Mouse (Mus musculus): ENCODE data around the gene Prkacb. TPM values are rescaled to one million over a fixed set of nuclear protein-coding genes. Genes with fewer than 3 reads are reported as not detected.

The Prkacb gene
- total RNA-seq (2021), result 10 to 100 TPM; 60.2 to 64.4 TPM
- long read RNA-seq, experiment 1, full-length matches to known transcripts, result 82 of 88 reads
- long read RNA-seq, experiment 1, partial matches to known transcripts, result 3 of 88 reads
- long read RNA-seq, experiment 1, other reads (novel, unspliced or antisense), result 3 of 88 reads
- long read RNA-seq, experiment 2, full-length matches to known transcripts, result 65 of 73 reads
- long read RNA-seq, experiment 2, partial matches to known transcripts, result 3 of 73 reads
- long read RNA-seq, experiment 2, other reads (novel, unspliced or antisense), result 5 of 73 reads

- peak; percentile 92 for DNase-seq
These were observed at the start of gene Prkacb for GRCm38 (mm10) chr3:146812901-146813393. Gene Prkacb, minus strand, starts transcription at chr3:146812990.

DNA sequence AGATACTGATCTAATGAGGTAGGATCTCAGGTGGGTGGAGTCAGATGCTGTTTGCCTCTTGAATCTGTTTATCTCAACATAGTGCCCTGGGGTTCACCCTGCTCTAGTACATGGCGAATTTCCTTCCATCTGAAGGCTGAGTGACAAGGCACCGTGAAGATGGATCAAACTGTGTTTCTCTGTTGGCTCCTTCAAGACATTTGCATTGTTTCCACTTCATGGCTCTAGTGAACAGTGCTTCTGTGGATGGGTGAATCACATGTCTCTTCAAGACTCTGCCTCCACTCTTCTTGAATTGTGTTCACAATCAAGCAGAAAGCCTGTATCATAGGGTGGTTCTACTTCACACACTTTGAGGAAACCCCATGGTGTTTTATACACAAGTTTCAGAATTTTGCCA, 47.5 kb upstream of the Prkacb start:
- no peak for DNase-seq

DNA sequence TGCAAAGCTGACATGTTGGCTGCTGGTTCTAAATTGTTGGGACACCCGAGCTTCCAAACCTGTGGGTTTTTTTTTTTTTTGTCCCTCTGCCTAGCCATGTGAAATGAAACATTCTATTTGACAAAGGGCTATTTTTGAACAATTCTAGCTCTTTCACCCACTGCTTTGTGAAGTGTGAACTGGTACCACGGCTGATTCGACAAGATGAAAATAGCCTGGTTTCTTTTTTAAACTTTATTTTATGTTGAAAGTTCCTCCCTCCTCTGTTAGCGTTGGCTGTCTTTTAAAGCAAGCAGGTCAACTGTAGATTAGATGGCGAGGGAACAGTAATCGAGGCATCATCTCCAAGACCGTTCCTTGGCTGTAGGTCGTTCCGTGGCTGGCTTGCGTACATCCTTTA, 44.6 kb upstream of the Prkacb start:
- DNase-seq, result no peak

- no peak for DNase-seq
These were observed 41.8 kb upstream of the Prkacb start for GRCm38 (mm10) chr3:146854473-146855087.

GRCm38 (mm10) chr3:146851966-146852891, 39.4 kb upstream of the Prkacb start, which contains the start of gene Ttll7:
Gene Ttll7, plus strand, starts transcription at chr3:146852367.
- DNase-seq, result peak; percentile 76

GRCm38 (mm10) chr3:146849360-146849759, 36.6 kb upstream of the Prkacb start:
- no peak for DNase-seq

GRCm38 (mm10) chr3:146848112-146848511, 35.3 kb upstream of the Prkacb start:
- no peak for DNase-seq

GRCm38 (mm10) chr3:146846237-146846636, 33.4 kb upstream of the Prkacb start:
- no peak for DNase-seq

GRCm38 (mm10) chr3:146843470-146843869, 30.7 kb upstream of the Prkacb start:
- no peak for DNase-seq

- DNase-seq, result no peak
These were observed 30.0 kb upstream of the Prkacb start for GRCm38 (mm10) chr3:146842766-146843165.

DNA sequence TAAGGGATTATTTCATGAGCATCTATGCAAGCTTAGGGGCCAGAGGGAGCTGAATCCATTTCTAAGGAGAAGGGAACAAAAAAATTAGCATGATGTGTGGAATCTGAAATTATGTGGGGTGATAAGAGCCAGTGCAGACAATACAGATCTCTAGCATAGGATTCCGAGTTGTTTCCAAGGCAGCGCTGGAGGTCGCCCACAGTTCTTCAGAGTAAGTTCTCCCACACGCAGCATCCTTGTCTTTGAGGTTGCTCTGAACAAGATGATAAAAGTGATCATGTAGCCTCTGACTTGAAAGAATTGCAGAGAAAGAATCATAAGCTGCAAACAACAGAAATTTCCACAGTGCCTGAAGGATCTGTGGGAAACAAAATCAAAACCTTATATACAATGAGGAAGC, 7.9 kb upstream of the Prkacb start:
- DNase-seq, result no peak

- no peak for DNase-seq
These were observed 834 bp upstream of the Prkacb start for GRCm38 (mm10) chr3:146813624-146814023.

- DNase-seq, result peak; percentile 73
These were observed 530 bp downstream of the Prkacb start for GRCm38 (mm10) chr3:146812041-146812878.

DNA sequence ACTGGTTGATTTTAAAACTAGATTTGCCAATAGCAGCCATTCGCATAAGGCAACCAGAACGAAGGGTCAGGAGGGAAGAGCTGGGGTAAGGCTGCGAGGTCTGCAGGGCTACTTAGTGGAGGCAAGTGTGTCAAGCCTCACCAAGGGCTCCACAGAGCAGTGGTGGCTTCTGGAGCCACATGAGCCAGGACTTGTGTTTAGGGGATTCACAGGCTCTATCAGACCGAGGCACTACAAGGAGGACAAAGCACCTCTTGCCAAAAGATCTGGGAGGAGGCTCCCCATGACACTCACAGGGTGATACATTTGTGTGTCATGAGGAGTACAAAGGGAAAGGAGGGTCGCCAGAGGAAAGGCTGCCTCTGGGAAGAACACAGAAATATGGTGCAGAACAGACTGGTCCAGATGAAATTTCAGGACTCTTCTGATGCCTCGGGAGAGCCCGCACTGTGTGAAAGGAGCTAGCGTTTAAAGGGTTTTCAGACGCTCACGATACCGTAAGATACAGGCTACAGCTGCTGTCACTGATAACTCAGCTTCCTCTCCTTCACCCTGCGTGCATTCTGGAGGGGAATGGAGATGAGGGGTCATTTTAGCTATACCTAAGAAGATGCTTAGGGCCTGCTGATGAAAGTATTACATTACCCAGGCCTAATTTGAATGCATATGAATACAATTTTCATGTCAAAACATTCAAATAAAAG, 19.1 kb downstream of the Prkacb start:
- no peak for DNase-seq

GRCm38 (mm10) chr3:146792144-146792748, 20.5 kb downstream of the Prkacb start:
- no peak for DNase-seq

- no peak for DNase-seq
These were observed 28.6 kb downstream of the Prkacb start for GRCm38 (mm10) chr3:146784233-146784632.

DNA sequence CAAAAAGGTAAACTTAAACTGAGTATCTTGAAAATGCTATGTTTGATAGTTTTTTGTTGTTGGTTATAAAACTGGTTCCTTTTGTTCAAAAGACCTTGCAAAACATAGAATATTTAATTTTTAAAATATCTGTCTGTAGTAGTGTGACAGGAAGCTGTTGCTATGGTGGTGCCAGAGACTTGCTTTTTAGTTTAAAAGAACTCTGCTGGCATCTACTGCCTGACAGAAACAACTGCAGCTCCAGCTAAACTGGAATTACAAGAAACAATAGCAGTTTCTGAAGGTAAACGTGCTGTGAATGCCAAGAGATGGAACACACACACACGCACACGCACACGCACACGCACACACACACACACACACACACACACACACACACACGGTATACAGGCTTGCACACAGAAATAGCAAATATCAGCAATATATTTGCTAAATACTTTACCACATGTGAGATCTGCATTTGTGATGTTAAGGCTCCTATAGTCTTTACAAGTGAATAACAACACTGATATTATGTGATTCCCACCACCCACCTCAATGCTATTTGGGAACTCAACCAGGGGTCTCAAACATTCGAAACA, 29.1 kb downstream of the Prkacb start:
- no peak for DNase-seq

GRCm38 (mm10) chr3:146782548-146782947, 30.2 kb downstream of the Prkacb start:
- no peak for DNase-seq

DNA sequence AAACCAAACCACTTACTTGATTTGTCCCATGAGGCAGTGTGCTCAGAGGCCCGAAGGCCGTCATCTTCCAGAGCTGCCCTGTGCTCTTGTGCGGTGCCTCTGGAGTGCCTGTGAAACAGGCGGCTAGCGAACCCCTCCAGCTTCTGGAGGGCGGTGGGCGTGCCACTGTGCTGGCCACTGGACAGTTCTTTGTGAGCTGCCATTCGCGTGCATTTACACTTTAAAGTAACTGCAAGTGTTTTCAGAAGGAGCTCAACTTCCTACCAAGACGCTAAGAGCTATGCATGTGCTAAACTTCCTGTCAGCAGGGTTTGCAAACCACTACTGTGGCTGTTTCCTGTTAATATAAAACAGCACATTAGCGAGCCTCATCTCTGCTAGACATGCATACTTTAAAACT, 31.7 kb downstream of the Prkacb start:
- DNase-seq, result peak; percentile 25

GRCm38 (mm10) chr3:146780241-146780640, 32.5 kb downstream of the Prkacb start:
- DNase-seq, result no peak

All from gastrocnemius, postnatal 10 days (tissue).